Mouse (Mus musculus) bone marrow, adult 2 months (tissue): ENCODE data around the gene Dennd2d.
A peak's percentile ranks its signal among the peaks of the same experiment; 100 is the strongest.

Source experiments
- CTCF ChIP-seq: fragments of 200-500 bp; IDR thresholded peaks from 2 replicates; pipeline ENCODE4 v1.5.1; 2011; ENCODE audit warnings: low read length, control low read depth; ENCODE audit not compliant: control insufficient read depth, insufficient read depth
- POLR2A ChIP-seq: fragments of 200-500 bp; IDR thresholded peaks from 2 replicates; pipeline ENCODE4 v1.6.1; 2011; ENCODE audit warnings: low read depth, mild to moderate bottlenecking, control low read depth, low read length, borderline replicate concordance; ENCODE audit not compliant: control insufficient read depth

GRCm38 (mm10) chr3:106448571-106448970 is 33.6 kb upstream of the Dennd2d start:
- TF ChIP-seq CTCF (peak; percentile 47), POLR2A (no peak)
